Mouse (Mus musculus) heart, postnatal 0 days (tissue): ENCODE data around the gene Hs2st1.

Experiments used
- CTCF ChIP-seq: IDR thresholded peaks from 2 replicates; pipeline ENCODE4 v1.5.1; 2016; ENCODE audit warnings: antibody characterized with exemption, control low read depth, low read depth
- EP300 ChIP-seq: IDR thresholded peaks from 2 replicates; pipeline ENCODE4 v1.6.1; 2016; ENCODE audit warnings: antibody characterized with exemption, low read depth

DNA sequence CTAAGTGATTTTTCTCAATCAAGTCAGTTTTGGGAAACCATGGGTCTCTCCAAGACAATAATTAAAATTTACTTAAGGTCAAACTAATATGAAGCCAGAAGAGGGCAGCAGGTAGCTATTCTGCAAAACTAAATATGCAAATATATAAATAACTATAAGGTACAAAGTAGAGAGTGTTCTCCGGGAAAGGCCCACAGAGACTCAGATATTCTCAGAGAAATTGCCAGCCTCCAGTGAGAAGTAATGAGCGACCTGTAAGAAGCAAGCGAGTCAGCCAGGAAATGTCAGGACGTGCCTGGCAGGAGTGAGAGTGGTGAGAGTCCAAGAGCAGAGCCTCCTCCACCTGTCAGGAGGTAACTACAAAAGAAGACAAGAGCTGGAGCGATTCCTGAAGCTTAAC, 39.0 kb downstream of the Hs2st1 start:
- peak; percentile 62 for TF ChIP-seq CTCF
- no peak for TF ChIP-seq EP300
